Mouse (Mus musculus) limb, embryonic 14.5 days (tissue): ENCODE measurements around the gene Rps27rt. TPM values are rescaled to one million over a fixed set of nuclear protein-coding genes. Genes with fewer than 3 reads are reported as not detected.

ENCODE experiments used
- ATAC-seq: fragments of 200-750 bp; cut with Nextera tagmentation; 2 replicates; pipeline ENCODE4 v1.8.0; 2017; ENCODE audit warnings: low read depth, moderate number of reproducible peaks, moderate TSS enrichment; ENCODE audit not compliant: low FRiP score
- DNase-seq: peaks from one replicate; pipeline ENCODE4 v3.0.0-alpha.2; 2015; ENCODE audit warnings: low spot score
- H3K27ac ChIP-seq: fragments of 300-500 bp; sonication (generic); replicated peaks from 2 replicates; pipeline ENCODE4 v1.5.1; 2014; ENCODE audit warnings: low read depth, mild to moderate bottlenecking, low read length, moderate library complexity, mixed read lengths
- H3K27me3 ChIP-seq: fragments of 300-500 bp; sonication (generic); 2 replicates; pipeline ENCODE4 v1.6.1; 2014; ENCODE audit warnings: low read length, mixed read lengths; ENCODE audit not compliant: control insufficient read depth, insufficient read depth
- H3K36me3 ChIP-seq: fragments of 300-500 bp; sonication (generic); 2 replicates; pipeline ENCODE4 v1.6.1; 2014; ENCODE audit warnings: mild to moderate bottlenecking, low read length, moderate library complexity, mixed read lengths; ENCODE audit not compliant: control insufficient read depth, insufficient read depth
- H3K4me1 ChIP-seq: fragments of 300-500 bp; sonication (generic); 2 replicates; pipeline ENCODE4 v1.6.1; 2014; ENCODE audit warnings: antibody characterized with exemption, low read length, mixed read lengths; ENCODE audit not compliant: control insufficient read depth, insufficient read depth
- H3K4me2 ChIP-seq: fragments of 300-500 bp; sonication (generic); replicated peaks from 2 replicates; pipeline ENCODE4 v1.6.1; 2014; ENCODE audit warnings: low read depth, mild to moderate bottlenecking, low read length, moderate library complexity; ENCODE audit not compliant: severe bottlenecking
- H3K4me3 ChIP-seq: fragments of 300-500 bp; sonication (generic); replicated peaks from 2 replicates; pipeline ENCODE4 v1.5.1; 2014; ENCODE audit warnings: low read length
- H3K9ac ChIP-seq: fragments of 300-500 bp; sonication (generic); 2 replicates; pipeline ENCODE4 v1.6.1; 2014; ENCODE audit warnings: mild to moderate bottlenecking, low read depth, low read length, moderate library complexity; ENCODE audit not compliant: severe bottlenecking
- H3K9me3 ChIP-seq: fragments of 300-500 bp; sonication (generic); 2 replicates; pipeline ENCODE4 v1.6.1; 2016; ENCODE audit warnings: low read length; ENCODE audit not compliant: control insufficient read depth
- POLR2A ChIP-seq: fragments of 200-500 bp; IDR thresholded peaks from 2 replicates; pipeline ENCODE4 v1.8.0; 2012; ENCODE audit warnings: inconsistent platforms, mild to moderate bottlenecking, moderate library complexity, borderline replicate concordance; ENCODE audit not compliant: insufficient read depth, insufficient read length; ENCODE audit errors: extremely low read depth
- WGBS: fragments of 180-500 bp; shearing (Covaris S2); extraction: QIAGEN DNeasy Blood & Tissue Kit; methylation state at CpG from one replicate; pipeline ENCODE4 v1.1.7; 2014; 5-methylcytosine and 5-hydroxymethylcytosine counted together
- polyA plus RNA-seq, 2 experiments: library from polyadenylated mRNA; depleted of rRNA in 1 of 2; stranded (reverse) in 1 of 2; unstranded in 1 of 2; fragments of >200 nt; fragmentation: Nextera tagmentation in 1 of 2; extraction: Ambion mirVana in 1 of 2; gene quantifications; 2 replicates each; pipeline versions ENCODE4 v1.2.1 to v1.2.3; 2012 to 2014

The Rps27rt gene
- polyA plus RNA-seq, 2 experiments, result 50.7 to 574 TPM

DNA sequence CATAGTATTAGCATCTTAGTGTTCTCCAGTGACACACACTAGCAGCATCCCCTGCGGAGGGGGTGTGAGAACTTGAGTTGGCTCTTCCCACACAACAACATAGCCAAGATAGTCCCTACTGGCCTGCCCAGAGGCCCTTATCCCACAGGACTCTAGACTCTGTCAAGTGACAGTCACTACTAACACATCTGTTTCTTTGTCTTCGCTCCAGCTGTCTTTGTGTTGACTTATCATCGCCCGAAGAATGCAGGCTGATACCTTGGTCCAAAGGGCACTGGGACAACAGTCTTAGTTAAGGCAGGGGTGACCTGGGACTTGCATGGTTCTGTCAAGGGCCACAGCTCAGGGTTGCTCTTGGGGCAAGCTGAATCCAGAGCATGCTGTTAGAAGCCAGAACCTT is 12.7 kb upstream of the Rps27rt start:
- no peak overlapping the region for H3K4me2 ChIP-seq
- no peak overlapping the region for H3K4me3 ChIP-seq
- no peaks in the 10 kb centered on the region for H3K27me3 ChIP-seq
- H3K4me1 ChIP-seq, result no peaks in the 10 kb centered on the region
- no peak overlapping the region for H3K9ac ChIP-seq
- H3K9me3 ChIP-seq, result no peaks in the 10 kb centered on the region
- TF ChIP-seq POLR2A, result no peak
- ATAC-seq (no peak), DNase-seq (no peak)
- no peaks in the 10 kb centered on the region for H3K36me3 ChIP-seq
- H3K27ac ChIP-seq, result no peak overlapping the region
- WGBS, result 94% methylated on average over 4 of the region's 4 CpGs

DNA sequence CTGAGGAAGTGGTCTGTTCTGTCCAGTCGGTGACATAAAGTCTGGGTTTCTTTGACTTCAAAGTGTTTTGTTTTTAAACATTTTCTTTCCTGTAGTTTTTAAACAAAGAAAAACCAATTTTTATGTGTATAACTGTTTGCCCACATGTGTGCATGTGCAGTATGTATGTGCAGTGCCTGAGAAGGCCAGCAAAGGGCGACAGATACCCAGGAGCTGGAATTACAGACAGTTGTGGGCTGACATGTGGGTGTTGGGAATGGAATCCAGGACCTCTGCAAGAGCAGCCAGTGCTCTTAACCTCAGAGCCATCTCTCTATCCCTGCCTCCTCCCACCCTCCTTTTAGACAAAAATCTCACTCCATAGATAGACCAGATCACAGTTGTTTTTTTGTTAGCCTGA is 10.0 kb upstream of the Rps27rt start:
- H3K27me3 ChIP-seq, result no peaks in the 10 kb centered on the region
- no peaks in the 10 kb centered on the region for H3K36me3 ChIP-seq
- DNase-seq (no peak), ATAC-seq (no peak)
- no peak for TF ChIP-seq POLR2A
- H3K27ac ChIP-seq, result no peak overlapping the region
- H3K4me1 ChIP-seq, result peaks cover 6% of the 10 kb centered on the region
- WGBS, result 91% methylated on average over 2 of the region's 2 CpGs
- H3K9ac ChIP-seq, result no peak overlapping the region
- H3K4me2 ChIP-seq, result no peak overlapping the region
- H3K9me3 ChIP-seq, result no peaks in the 10 kb centered on the region
- H3K4me3 ChIP-seq, result no peak overlapping the region

GRCm38 (mm10) chr9:114990421-114990820 is 7.9 kb upstream of the Rps27rt start:
- DNase-seq (no peak), ATAC-seq (no peak)
- Histone ChIP-seq H3K4me2 (no peak overlapping the region), H3K27me3 (no peaks in the 10 kb centered on the region), H3K4me3 (no peak overlapping the region), H3K9me3 (no peaks in the 10 kb centered on the region), H3K9ac (no peak overlapping the region), H3K27ac (no peak overlapping the region), H3K36me3 (no peaks in the 10 kb centered on the region), H3K4me1 (peaks cover 6% of the 10 kb centered on the region)
- no peak for TF ChIP-seq POLR2A
- 77% methylated on average over 10 of the region's 10 CpGs for WGBS

DNA sequence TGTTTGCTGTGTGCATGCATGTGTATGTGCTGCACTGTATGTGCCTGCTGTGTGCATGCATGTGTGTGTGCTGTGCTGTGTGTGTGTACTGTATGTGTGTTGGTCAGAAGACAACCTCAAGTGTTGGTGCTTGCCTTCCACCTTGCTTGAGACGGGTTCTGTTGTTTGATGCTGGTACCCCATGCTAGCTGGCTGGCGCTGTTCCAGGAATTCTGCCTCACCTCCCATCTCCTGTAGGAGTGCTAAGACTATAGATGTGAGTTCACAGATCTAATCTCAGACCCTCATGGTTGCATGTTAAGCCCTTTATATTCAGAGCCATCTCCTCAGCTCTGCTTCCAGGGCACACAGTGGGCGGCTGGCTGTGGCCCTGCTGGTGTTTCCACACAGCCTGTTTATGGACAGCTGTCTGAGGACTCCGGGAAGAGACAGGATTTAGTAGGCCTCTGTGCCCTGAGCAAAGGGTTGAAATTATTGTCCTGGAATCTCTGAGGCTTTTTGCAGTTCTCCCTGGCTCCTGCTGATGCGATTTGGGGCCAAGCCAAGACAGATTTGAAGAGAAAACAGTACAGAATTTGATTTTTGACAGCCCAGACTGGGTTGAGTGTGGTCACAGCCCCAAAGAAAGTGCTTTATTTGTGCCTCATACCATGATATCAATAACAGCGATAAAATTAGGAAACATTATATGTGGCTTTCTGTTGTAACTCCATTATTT is 6.2 kb upstream of the Rps27rt start:
- Histone ChIP-seq H3K4me2 (no peak overlapping the region), H3K9me3 (no peaks in the 10 kb centered on the region), H3K4me1 (peaks cover 6% of the 10 kb centered on the region), H3K4me3 (no peak overlapping the region), H3K36me3 (no peaks in the 10 kb centered on the region), H3K9ac (no peak overlapping the region), H3K27me3 (no peaks in the 10 kb centered on the region), H3K27ac (no peak overlapping the region)
- no peak for TF ChIP-seq POLR2A
- 63% methylated on average over 6 of the region's 6 CpGs for WGBS
- DNase-seq (no peak), ATAC-seq (no peak)

DNA sequence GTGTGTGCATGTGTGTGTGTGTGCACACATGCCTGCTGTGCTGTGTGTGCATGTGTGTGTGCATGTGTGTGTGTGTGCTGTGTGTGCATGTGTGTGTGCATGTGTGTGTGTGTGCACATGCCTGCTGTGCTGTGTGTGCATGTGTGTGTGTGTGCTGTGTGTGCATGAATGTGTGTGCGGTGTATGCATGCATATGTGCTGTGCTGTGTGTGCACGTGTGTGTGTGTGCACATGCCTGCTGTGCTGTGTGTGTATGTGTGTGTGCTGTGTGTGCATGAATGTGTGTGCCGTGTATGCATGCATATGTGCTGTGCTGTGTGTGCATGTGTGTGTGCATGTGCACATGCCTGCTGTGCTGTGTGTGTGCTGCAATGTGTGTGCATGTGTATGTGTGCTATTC is 5.5 kb upstream of the Rps27rt start:
- H3K36me3 ChIP-seq, result no peaks in the 10 kb centered on the region
- no peak overlapping the region for H3K27ac ChIP-seq
- DNase-seq (no peak), ATAC-seq (no peak)
- H3K4me1 ChIP-seq, result peaks cover 6% of the 10 kb centered on the region
- H3K9me3 ChIP-seq, result no peaks in the 10 kb centered on the region
- no peak overlapping the region for H3K4me2 ChIP-seq
- no peak overlapping the region for H3K4me3 ChIP-seq
- TF ChIP-seq POLR2A, result no peak
- WGBS, result 89% methylated on average over 3 of the region's 3 CpGs
- no peak overlapping the region for H3K9ac ChIP-seq
- no peaks in the 10 kb centered on the region for H3K27me3 ChIP-seq
